Mouse (Mus musculus) liver, embryonic 13.5 days (tissue): ENCODE data around the gene Tex261. TPM values are rescaled to one million over a fixed set of nuclear protein-coding genes. Genes with fewer than 3 reads are reported as not detected.
A peak's percentile ranks its signal among the peaks of the same experiment; 100 is the strongest.

Source experiments
- ATAC-seq: fragments of 200-750 bp; cut with Nextera tagmentation; 2 replicates; pipeline ENCODE4 v1.8.0; 2017; ENCODE audit warnings: low read depth, mild to moderate bottlenecking, moderate number of reproducible peaks, moderate library complexity
- DNase-seq: peaks from one replicate; pipeline ENCODE4 v3.0.0; 2022
- H3K27ac ChIP-seq: fragments of 300-500 bp; sonication (generic); 2 replicates; pipeline ENCODE4 v1.5.1; 2015; ENCODE audit warnings: moderate library complexity, mild to moderate bottlenecking, inconsistent platforms
- H3K27me3 ChIP-seq: fragments of 300-500 bp; sonication (generic); 2 replicates; pipeline ENCODE4 v1.6.1; 2015; ENCODE audit warnings: mild to moderate bottlenecking, inconsistent platforms
- H3K36me3 ChIP-seq: fragments of 300-500 bp; sonication (generic); 2 replicates; pipeline ENCODE4 v1.6.1; 2015; ENCODE audit warnings: mild to moderate bottlenecking, inconsistent platforms
- H3K4me1 ChIP-seq: fragments of 300-500 bp; sonication (generic); replicated peaks from 2 replicates; pipeline ENCODE4 v1.6.1; 2015; ENCODE audit warnings: inconsistent platforms
- H3K4me2 ChIP-seq: fragments of 300-500 bp; sonication (generic); 2 replicates; pipeline ENCODE4 v1.6.1; 2015; ENCODE audit warnings: inconsistent platforms, mild to moderate bottlenecking, moderate library complexity
- H3K4me3 ChIP-seq: fragments of 300-500 bp; sonication (generic); replicated peaks from 2 replicates; pipeline ENCODE4 v1.5.1; 2015; ENCODE audit warnings: mild to moderate bottlenecking, inconsistent platforms
- H3K9ac ChIP-seq: fragments of 300-500 bp; sonication (generic); 2 replicates; pipeline ENCODE4 v1.6.1; 2015; ENCODE audit warnings: mild to moderate bottlenecking, inconsistent platforms
- H3K9me3 ChIP-seq: fragments of 300-500 bp; sonication (generic); replicated peaks from 2 replicates; pipeline ENCODE4 v1.6.1; 2016; ENCODE audit warnings: inconsistent platforms
- WGBS: fragments of 180-500 bp; shearing (Covaris S2); methylation state at CpG from one replicate; pipeline ENCODE4 v1.1.7; 2015; ENCODE audit not compliant: insufficient replicate concordance; 5-methylcytosine and 5-hydroxymethylcytosine counted together
- polyA plus RNA-seq: library from polyadenylated mRNA; unstranded; fragments of >200 nt; fragmentation: Nextera tagmentation; extraction: Ambion mirVana; gene quantifications from 2 replicates; pipeline ENCODE4 v1.2.1, GENCODE M21; 2015

Gene Tex261
- polyA plus RNA-seq, 1 experiment from 2014 or later, result 50.1 TPM

- H3K4me3 ChIP-seq, result no peak overlapping the region
- no peak overlapping the region for H3K4me2 ChIP-seq
- H3K27me3 ChIP-seq, result peaks cover 82% of the 10 kb centered on the region
- ATAC-seq, result no peak
- 69% methylated on average over 9 of the region's 9 CpGs for WGBS
- H3K27ac ChIP-seq, result no peak overlapping the region
- no peaks in the 10 kb centered on the region for H3K9me3 ChIP-seq
- no peak for DNase-seq
- H3K36me3 ChIP-seq, result no peaks in the 10 kb centered on the region
- H3K4me1 ChIP-seq, result no peaks in the 10 kb centered on the region
- H3K9ac ChIP-seq, result no peak overlapping the region
Measured at GRCm38 (mm10) chr6:83756051-83756450, 19.6 kb downstream of the Tex261 start.

GRCm38 (mm10) chr6:83750171-83750684 is 25.4 kb downstream of the Tex261 start:
- 6% methylated on average over 11 of the region's 11 CpGs for WGBS
- H3K27ac ChIP-seq, result no peak overlapping the region
- H3K27me3 ChIP-seq, result peaks cover 47% of the 10 kb centered on the region
- DNase-seq (peak; percentile 21), ATAC-seq (no peak)
- H3K9me3 ChIP-seq, result no peaks in the 10 kb centered on the region
- no peak overlapping the region for H3K4me3 ChIP-seq
- H3K9ac ChIP-seq, result no peak overlapping the region
- H3K36me3 ChIP-seq, result no peaks in the 10 kb centered on the region
- no peak overlapping the region for H3K4me2 ChIP-seq
- H3K4me1 ChIP-seq, result 0 out of 2 replicates have a peak, but pooled peaks cover 3% of the 10 kb centered on the region

- Histone ChIP-seq H3K4me2 (no peak overlapping the region), H3K27ac (no peak overlapping the region), H3K4me1 (0 out of 2 replicates have a peak, but pooled peaks cover 4% of the 10 kb centered on the region), H3K9me3 (no peaks in the 10 kb centered on the region), H3K9ac (no peak overlapping the region), H3K36me3 (no peaks in the 10 kb centered on the region), H3K27me3 (peaks cover 45% of the 10 kb centered on the region), H3K4me3 (no peak overlapping the region)
- no peak for DNase-seq
- ATAC-seq, result no peak
- WGBS, result 52% methylated on average over 3 of the region's 3 CpGs
Measured at GRCm38 (mm10) chr6:83749286-83749685, 26.3 kb downstream of the Tex261 start.

- no peak for ATAC-seq
- H3K27me3 ChIP-seq, result peaks cover 11% of the 10 kb centered on the region; the same call in 1 of the 2 replicates
Measured at GRCm38 (mm10) chr6:83745466-83745865, 30.1 kb downstream of the Tex261 start.

GRCm38 (mm10) chr6:83744557-83744956 is 31.1 kb downstream of the Tex261 start:
- Histone ChIP-seq H3K9me3 (no peaks in the 10 kb centered on the region), H3K4me3 (no peak overlapping the region), H3K4me1 (peaks cover 11% of the 10 kb centered on the region), H3K36me3 (no peaks in the 10 kb centered on the region), H3K4me2 (no peak overlapping the region), H3K9ac (no peak overlapping the region), H3K27me3 (peaks cover 10% of the 10 kb centered on the region; the same call in 1 of the 2 replicates), H3K27ac (no peak overlapping the region)
- 44% methylated on average over 5 of the region's 5 CpGs for WGBS
- no peak for ATAC-seq
- DNase-seq, result no peak

More at GRCm38 (mm10) chr6:83745466-83745865, 30.1 kb downstream of the Tex261 start:
- 41% methylated on average over 2 of the region's 2 CpGs for WGBS
- Histone ChIP-seq H3K27ac (no peak overlapping the region), H3K4me3 (no peak overlapping the region), H3K4me2 (no peak overlapping the region), H3K9me3 (no peaks in the 10 kb centered on the region), H3K9ac (no peak overlapping the region), H3K4me1 (peaks cover 11% of the 10 kb centered on the region), H3K36me3 (no peaks in the 10 kb centered on the region)
- DNase-seq, result no peak

GRCm38 (mm10) chr6:83744126-83744525 is 31.5 kb downstream of the Tex261 start:
- H3K4me3 ChIP-seq, result no peak overlapping the region
- 53% methylated on average over 5 of the region's 5 CpGs for WGBS
- 0 out of 2 replicates have a peak, but pooled peaks have one; percentile 22 for ATAC-seq

GRCm38 (mm10) chr6:83743212-83743611 is 32.4 kb downstream of the Tex261 start:
- peak; percentile 52 for ATAC-seq
- Histone ChIP-seq H3K9me3 (no peaks in the 10 kb centered on the region), H3K27me3 (peaks cover 10% of the 10 kb centered on the region; the same call in 1 of the 2 replicates), H3K36me3 (no peaks in the 10 kb centered on the region), H3K27ac (no peak overlapping the region), H3K4me1 (peaks cover 11% of the 10 kb centered on the region), H3K9ac (no peak overlapping the region), H3K4me2 (no peak overlapping the region), H3K4me3 (no peak overlapping the region)
- WGBS, result 62% methylated on average over 5 of the region's 5 CpGs
- DNase-seq, result no peak

More at GRCm38 (mm10) chr6:83744126-83744525, 31.5 kb downstream of the Tex261 start:
- no peak for DNase-seq
- Histone ChIP-seq H3K4me1 (peaks cover 11% of the 10 kb centered on the region), H3K36me3 (no peaks in the 10 kb centered on the region), H3K27me3 (peaks cover 10% of the 10 kb centered on the region; the same call in 1 of the 2 replicates), H3K27ac (no peak overlapping the region), H3K4me2 (no peak overlapping the region), H3K9ac (no peak overlapping the region), H3K9me3 (no peaks in the 10 kb centered on the region)

GRCm38 (mm10) chr6:83742761-83743160 is 32.9 kb downstream of the Tex261 start, which contains the start of gene Atp6v1b1:
Atp6v1b1 (plus strand) TSS chr6:83742990.
- H3K9ac ChIP-seq, result no peak within 1 kb of the TSS
- peaks cover 11% of the 10 kb centered on the region for H3K4me1 ChIP-seq
- 30% methylated on average over 5 of the region's 5 CpGs for WGBS
- no peaks in the 10 kb centered on the region for H3K9me3 ChIP-seq
- no peak within 1 kb of the TSS for H3K4me2 ChIP-seq
- no peak within 1 kb of the TSS for H3K27ac ChIP-seq
- H3K36me3 ChIP-seq, result no peaks in the 10 kb centered on the region
- no peak for DNase-seq
- peaks cover 10% of the 10 kb centered on the region; the same call in 1 of the 2 replicates for H3K27me3 ChIP-seq
- no peak for ATAC-seq
- H3K4me3 ChIP-seq, result no peak within 1 kb of the TSS

- Histone ChIP-seq H3K4me2 (no peak overlapping the region), H3K27ac (no peak overlapping the region), H3K36me3 (no peaks in the 10 kb centered on the region), H3K4me1 (peaks cover under 1% of the 10 kb centered on the region), H3K9me3 (no peaks in the 10 kb centered on the region), H3K9ac (no peak overlapping the region), H3K27me3 (0 out of 2 replicates have a peak, but pooled peaks cover 8% of the 10 kb centered on the region), H3K4me3 (no peak overlapping the region)
- 37% methylated on average over 6 of the region's 6 CpGs for WGBS
- DNase-seq (no peak), ATAC-seq (no peak)
Measured at GRCm38 (mm10) chr6:83738596-83738995, 37.0 kb downstream of the Tex261 start.

- no peaks in the 10 kb centered on the region for H3K4me1 ChIP-seq
- H3K9me3 ChIP-seq, result no peaks in the 10 kb centered on the region
- H3K4me3 ChIP-seq, result no peak overlapping the region
- 26% methylated on average over 13 of the region's 13 CpGs for WGBS
- H3K9ac ChIP-seq, result no peak overlapping the region
- DNase-seq, result no peak
- no peak overlapping the region for H3K27ac ChIP-seq
- no peak overlapping the region for H3K4me2 ChIP-seq
- H3K27me3 ChIP-seq, result 0 out of 2 replicates have a peak, but pooled peaks cover 8% of the 10 kb centered on the region
- no peak for ATAC-seq
- no peaks in the 10 kb centered on the region for H3K36me3 ChIP-seq
Measured at GRCm38 (mm10) chr6:83737311-83737710, 38.3 kb downstream of the Tex261 start.

GRCm38 (mm10) chr6:83731128-83731527 is 44.5 kb downstream of the Tex261 start:
- H3K4me3 ChIP-seq, result no peak overlapping the region
- 16% methylated on average over 5 of the region's 5 CpGs for WGBS
- DNase-seq, result peak; percentile 28

More at GRCm38 (mm10) chr6:83731128-83731527, 44.5 kb downstream of the Tex261 start:
- Histone ChIP-seq H3K27ac (no peak overlapping the region), H3K4me2 (no peak overlapping the region), H3K4me1 (no peaks in the 10 kb centered on the region), H3K9ac (no peak overlapping the region), H3K27me3 (0 out of 2 replicates have a peak, but pooled peaks cover 18% of the 10 kb centered on the region), H3K36me3 (no peaks in the 10 kb centered on the region), H3K9me3 (no peaks in the 10 kb centered on the region)
- ATAC-seq, result no peak
